Mouse (Mus musculus): ENCODE measurements around the gene B3galnt1.

DNA sequence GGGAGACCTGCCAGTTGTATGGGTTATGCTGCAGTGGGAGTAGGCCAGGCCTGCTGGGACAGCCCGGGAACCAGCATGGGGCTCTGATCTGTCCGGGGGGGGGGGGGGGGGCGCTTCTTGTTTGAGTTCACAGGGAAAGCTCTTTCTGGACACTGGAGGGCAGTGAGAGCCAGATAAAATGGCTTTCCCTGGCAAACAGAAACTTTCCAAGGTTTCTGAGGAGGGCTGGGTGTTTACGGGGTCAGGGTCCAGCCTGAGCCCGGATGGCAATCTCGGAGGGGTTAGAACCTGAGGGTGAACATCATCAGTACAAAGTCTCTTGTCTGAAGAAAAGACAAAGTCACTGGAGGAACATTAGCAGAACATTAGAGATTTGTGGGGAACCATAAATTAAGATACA is 35.4 kb downstream of the B3galnt1 start:
- TF ChIP-seq HCFC1 (IDR thresholded peaks at IDR 0.05; ENCODE audit: borderline replicate concordance, insufficient read depth, low read length) (no peak), CHD2 (IDR thresholded peaks at IDR 0.05; ENCODE audit: low read depth, low read length) (no peak), ZC3H11A (IDR thresholded peaks at IDR 0.05; ENCODE audit: borderline replicate concordance, low read depth, low read length) (no peak)

All from ES-E14 (cell line).